Mouse (Mus musculus): ENCODE data around the gene Bola1.
"Not testable (repeated sequence)": the region's sequence is repeated elsewhere in the genome, so short reads cannot be mapped to it uniquely, and the experiment has no call there.

Gene Bola1

DNA sequence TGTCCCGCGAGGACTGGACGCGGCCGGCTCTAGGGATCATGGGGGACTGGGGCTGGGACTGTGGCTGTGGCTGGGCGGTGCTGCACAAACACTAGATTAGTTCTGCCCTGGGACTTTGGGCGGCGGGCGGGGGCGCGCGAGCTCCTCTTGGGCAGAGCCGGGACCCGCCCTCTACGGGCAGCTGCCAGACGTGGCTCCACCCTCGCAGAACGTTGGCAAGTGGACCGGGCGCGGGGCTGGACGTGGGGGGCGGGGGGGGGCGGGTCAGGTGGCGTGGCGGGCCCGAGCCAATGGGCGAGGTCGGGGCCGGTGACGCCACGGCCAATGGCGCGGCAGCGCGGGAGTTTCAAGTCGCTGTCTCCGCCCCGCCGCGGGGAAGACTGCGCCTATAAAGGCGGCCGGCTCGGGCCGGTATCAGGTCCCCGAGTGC lies 26.9 kb upstream of the Bola1 start, which contains the start of gene Hist2h3c1:
Gene Hist2h3c1 (plus strand): TSS at position 259 of the 430 bp plus-strand sequence.
- DNase-seq: peak in 1 of 2 experiments; percentile 56

DNA sequence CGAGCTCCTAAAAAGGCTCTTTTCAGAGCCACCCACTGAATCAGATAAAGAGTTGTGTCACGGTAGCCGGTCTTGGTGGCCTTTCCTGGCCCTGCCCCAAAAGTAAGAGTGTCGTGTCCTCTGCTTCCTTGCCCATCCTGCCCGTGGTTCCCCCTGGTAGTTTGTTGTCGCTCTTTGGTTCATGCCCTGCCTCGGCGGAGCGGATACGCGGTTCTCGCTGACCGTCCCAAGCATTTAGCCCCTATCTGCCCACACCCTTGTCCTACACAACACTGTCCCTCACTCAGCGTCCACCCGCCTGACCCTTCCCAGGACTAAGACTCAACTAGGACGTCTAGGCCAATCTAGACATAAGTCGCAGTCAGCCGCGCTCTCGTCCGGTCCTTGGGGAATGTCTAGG lies 26.5 kb upstream of the Bola1 start:
- DNase-seq: not testable (repeated sequence)

DNA sequence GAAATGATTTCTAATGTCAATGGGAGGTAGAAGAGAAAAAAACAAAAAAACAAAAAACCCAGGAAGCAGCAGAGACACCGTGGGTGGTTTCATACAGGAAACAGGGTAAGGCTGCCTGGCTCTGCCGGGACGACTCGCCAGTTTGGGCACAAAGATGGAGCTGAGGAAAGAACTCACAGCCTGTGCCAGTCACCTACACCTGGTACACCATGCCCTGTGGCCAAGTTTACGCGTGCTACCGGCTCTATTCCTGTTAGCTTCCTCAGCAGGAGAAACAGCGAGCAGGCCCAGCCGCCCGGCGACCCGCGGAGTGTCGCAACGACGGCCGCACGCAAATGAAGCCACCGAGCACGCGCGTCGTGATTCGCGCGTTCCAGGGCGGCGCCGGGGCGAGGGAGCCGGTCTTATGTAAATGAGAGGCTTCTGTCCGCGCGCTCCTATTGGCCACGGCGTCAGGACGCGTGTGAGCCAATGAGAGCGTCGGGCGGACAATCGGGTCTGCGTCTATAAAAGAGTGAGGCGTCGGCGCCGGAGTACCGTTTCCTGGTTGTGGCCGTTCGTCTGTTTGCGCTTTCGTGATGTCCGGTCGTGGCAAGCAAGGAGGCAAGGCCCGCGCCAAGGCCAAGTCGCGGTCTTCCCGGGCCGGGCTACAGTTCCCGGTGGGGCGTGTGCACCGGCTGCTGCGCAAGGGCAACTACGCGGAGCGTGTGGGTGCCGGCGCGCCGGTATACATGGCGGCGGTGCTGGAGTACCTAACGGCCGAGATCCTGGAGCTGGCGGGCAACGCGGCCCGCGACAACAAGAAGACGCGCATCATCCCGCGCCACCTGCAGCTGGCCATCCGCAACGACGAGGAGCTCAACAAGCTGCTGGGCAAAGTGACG lies 25.7 kb upstream of the Bola1 start, which contains the start of gene Hist2h2aa1:
Gene Hist2h2aa1 (plus strand): TSS at position 495 of the 884 bp plus-strand sequence.
- peak; percentile 90 to 94 for DNase-seq

DNA sequence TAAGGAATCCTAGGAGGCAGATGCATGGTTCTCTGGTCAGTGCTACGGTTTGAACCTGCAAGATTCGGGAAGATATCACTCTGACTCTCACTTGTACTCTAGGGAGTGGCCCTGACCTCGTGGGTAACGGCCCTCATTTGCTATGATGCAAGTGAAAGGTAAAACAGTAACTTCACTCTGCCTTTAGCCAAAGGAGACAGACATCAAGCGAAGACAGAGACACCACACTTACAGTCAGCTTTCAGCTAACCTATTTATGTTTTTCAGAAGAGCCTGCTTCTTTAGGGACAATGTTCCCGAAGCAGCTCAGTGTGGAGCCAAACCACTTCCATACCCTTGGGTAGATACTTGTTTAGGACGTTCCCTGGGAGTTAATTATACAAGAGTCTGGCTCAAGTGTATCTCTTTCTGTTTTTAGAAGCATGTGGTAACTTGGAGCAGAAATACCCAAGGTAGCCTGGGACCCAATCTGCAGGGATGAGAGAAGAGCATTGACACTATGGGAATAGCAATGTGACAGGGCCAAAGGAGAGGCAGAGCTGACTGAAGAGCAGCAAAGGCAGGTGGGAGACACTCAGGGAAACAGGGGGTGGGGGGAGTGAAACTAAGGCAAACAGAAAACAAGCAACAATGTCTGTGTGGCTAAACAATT lies 24.5 kb upstream of the Bola1 start:
- no peak for DNase-seq

DNA sequence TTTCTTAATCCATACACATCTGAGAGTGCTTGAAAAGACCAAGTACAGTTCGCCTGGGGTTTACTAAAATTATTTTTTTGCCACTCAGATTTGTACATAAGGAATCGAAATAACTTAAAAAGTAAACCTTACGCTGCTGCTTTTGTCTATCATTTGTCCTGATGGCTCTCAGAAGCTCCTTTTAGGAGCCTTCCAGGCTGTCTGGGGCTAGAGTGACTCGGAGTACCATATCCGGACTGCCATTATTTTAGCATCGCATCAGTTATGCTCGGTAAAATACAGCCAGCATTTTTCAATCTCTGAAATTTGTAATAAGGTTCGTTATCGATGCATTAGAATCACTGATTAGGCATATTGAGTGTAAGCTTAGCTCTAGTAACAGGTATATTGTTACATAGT lies 21.3 kb upstream of the Bola1 start:
- no peak for DNase-seq

DNA sequence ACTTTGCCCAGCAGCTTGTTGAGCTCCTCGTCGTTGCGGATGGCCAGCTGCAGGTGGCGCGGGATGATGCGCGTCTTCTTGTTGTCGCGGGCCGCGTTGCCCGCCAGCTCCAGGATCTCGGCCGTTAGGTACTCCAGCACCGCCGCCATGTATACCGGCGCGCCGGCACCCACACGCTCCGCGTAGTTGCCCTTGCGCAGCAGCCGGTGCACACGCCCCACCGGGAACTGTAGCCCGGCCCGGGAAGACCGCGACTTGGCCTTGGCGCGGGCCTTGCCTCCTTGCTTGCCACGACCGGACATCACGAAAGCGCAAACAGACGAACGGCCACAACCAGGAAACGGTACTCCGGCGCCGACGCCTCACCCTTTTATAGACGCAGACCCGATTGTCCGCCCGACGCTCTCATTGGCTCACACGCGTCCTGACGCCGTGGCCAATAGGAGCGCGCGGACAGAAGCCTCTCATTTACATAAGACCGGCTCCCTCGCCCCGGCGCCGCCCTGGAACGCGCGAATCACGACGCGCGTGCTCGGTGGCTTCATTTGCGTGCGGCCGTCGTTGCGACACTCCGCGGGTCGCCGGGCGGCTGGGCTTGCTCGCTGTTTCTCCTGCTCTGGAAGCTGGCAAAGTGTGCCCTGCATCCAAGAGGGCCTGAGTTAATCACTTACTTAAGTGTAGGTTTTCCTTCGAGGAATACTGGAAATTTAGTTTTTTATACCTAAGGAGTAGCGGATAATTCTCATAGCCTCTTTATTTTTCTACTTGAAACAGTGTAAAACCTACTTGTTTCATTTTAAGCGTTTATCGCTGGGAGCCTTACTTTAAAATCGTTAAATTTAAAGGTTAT lies 20.7 kb upstream of the Bola1 start, which contains the start of gene Hist2h2aa2:
Gene Hist2h2aa2 (minus strand): TSS at position 328 of the 850 bp plus-strand sequence.
- peak; percentile 97 to 98 for DNase-seq

DNA sequence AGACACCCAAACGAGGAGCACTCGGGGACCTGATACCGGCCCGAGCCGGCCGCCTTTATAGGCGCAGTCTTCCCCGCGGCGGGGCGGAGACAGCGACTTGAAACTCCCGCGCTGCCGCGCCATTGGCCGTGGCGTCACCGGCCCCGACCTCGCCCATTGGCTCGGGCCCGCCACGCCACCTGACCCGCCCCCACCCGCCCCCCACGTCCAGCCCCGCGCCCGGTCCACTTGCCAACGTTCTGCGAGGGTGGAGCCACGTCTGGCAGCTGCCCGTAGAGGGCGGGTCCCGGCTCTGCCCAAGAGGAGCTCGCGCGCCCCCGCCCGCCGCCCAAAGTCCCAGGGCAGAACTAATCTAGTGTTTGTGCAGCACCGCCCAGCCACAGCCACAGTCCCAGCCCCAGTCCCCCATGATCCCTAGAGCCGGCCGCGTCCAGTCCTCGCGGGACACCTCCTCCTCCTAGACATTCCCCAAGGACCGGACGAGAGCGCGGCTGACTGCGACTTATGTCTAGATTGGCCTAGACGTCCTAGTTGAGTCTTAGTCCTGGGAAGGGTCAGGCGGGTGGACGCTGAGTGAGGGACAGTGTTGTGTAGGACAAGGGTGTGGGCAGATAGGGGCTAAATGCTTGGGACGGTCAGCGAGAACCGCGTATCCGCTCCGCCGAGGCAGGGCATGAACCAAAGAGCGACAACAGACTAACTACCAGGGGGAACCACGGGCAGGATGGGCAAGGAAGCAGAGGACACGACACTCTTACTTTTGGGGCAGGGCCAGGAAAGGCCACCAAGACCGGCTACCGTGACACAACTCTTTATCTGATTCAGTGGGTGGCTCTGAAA lies 19.7 kb upstream of the Bola1 start, which contains the start of gene Hist2h3c2:
Gene Hist2h3c2 (minus strand): TSS at position 174 of the 840 bp plus-strand sequence.
- peak; percentile 60 to 87 for DNase-seq

DNA sequence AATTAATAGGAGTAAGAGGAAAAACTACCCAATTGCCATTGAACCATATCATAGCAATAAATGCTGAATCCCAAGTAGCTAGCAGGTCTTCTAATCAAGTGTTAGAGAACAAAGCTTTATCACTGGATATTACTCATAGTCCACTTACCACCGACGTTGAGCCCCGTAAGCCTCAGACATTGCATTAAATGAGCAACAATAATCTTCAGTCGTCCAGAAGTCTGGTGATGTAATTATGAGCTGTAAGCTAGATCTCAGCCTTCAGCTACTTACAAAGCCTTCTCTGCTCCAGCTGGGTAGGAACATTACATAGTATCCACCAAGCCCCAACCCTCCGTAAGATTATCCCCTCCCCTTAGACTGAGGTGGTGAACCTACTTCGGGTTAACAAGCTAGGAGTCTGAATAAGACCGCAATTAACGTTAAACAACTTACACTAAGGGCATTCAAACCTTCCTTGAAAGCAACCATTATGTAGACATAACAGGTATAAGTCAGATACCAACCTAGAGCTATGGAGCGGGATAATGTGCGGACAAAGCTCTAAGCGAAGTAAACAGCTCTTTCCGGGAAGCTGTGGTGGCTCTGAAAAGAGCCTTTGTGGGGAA lies 18.5 kb upstream of the Bola1 start:
- no peak for DNase-seq

DNA sequence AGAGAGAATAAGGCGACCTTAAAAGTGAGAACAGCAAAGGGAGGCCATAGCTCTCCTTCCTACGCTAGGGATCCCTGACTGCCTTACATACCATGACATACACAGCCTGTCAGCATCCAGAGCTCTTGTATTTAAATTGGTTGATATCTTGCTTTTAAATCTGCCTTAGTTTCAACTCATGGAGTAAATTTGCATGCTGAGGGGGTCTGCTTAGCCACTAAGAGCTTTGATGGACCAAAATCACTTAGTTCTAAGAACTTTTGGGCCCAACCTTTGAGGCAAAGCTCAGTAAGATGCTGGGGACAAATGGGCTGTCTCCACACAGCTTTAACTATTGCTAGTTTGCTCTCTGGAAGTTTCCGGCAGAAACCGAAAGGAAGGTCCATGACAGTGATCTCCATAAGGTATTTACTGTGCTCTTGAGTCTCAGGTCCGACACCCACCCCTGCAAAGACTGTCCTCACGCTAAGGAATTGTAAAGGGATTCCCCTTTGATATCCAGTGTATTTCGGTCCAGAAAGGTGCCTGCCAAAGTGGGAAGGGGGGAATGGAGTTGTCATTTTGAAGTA lies 17.9 kb upstream of the Bola1 start:
- no peak for DNase-seq

DNA sequence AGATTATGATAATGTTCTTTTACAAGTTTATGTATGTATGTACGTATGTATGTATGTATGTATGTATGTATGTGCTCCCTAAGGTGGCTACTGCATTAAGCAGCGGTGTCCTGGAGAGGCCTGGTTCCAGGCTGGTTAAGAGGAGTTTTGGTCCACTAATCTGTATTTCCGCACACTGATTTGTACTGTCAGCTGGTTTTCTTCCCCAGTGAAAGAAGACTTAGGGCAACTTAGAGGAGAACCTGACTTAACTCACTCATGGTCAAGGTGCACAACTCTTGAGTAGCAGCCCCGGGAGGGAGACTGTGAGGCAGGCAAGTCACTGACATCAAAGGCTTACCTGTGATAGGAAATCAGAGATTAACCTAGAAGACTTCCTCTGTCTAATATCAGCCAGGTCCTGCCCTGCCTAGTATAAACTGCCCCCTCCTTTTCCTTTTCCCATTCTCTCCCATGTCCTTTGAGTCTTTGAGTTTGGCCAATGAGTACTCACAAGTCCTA lies 17.4 kb upstream of the Bola1 start:
- DNase-seq: no peak

DNA sequence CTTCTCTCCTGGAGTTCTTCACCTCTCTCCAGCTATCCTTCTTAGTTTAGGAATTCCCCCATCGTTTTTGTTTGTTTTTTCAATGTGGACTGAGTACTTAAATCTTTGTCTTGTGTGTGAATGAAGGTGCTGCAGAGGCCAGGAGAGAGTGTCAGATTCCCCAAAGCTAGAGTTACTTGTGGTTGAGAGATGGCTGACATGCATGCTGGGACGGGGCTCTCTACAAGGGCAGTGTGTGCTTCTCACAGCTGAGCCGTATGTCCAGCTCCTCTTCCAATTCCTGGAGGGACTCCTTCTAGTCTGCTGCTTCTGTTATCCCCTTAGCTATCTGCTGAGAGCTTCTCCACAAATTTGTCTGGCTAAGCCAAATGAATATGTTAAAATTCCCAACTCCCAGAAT lies 16.3 kb upstream of the Bola1 start:
- no peak for DNase-seq

DNA sequence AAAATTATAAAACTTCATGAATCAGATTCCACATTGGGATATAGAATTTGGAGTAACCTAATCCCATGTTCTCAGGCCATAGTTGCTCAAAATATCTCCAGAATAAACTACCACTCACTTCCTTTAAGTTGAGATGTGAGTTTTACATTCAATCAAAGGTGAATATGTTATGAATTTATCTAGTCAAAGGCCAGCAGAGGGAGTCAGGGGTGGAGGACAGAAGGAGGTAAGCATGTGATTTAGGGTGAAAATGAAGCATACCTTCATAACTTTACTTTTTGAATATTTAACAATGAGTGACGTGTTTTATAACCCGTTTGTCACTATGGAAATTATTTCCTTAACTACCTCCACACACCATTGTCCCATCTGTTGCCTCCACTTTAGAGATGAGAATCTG lies 15.4 kb upstream of the Bola1 start:
- DNase-seq: no peak

DNA sequence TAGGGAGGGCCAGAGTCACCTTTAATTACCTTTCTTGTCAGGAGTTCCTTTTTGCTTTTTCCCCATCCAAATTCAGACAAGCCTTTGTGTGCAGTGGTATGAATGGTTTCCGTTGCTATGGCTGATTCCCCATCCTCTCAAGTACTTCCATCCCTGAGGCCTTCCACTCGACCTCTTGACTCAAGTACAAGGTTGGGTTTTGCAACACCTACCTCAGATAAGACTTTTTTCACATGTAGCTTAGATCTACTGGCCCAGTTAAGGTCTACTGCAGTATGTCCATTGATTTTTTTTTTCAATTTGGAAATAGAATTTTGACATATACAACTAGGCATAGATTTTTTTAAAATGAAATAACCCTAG lies 12.2 kb upstream of the Bola1 start:
- no peak for DNase-seq

DNA sequence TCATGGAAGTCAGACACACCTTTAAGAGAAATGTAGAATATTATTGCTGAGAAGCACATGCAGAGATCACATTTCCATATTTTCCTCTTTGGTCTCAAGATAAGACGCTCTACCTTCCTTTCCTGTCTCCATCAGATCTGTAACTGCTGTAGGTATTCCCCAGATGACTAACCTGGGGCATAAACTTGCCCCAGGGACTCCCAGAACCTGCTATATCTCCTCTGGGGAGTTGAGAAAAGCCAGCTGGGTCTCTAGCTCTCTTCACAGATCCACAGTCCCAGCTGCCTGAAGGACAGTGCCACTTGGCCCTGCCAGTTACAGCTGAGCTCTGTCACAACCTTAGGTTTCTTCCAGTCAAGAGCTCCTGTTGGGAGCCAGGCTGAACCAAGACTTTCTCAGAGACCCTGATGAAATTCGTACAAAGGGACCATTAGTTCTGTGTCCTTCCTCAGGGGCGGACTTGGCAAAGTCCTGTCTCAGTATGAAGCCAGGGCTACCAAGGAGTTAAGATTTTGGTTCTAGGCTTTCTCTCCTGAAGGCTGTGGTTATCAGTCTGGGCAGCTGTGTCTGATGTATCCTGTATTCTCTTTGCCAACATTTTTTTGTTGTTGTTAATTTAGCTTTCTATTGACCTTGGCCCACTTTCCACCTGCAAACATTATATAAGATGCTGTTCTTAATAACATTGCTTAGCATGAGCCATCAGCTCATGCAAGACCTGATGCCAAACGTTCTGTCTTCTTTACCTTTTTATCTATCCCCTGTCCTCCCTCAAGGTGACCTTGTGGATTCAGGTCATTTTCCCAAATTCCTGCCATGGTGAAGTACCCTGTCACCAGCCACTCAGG lies 11.6 kb upstream of the Bola1 start:
- no peak for DNase-seq

DNA sequence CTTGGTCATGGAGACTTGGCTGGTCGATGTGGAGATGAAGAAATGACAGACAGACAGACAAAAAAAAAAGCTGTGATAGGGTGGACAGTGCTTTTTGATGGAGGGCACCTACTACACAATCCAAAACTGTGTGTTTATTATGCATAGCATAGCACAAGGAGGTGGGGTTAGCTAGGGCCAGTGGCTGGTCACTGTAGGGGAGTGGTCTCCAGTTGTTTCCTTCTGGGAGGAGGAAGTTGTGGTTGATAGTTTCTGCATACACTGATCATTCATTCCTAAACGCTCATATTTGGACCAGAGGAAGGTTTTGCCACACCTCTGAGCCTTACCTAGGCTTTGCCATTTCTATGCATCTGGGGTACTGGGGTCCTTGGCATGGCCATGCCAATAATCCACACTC lies 10.9 kb upstream of the Bola1 start:
- no peak for DNase-seq

DNA sequence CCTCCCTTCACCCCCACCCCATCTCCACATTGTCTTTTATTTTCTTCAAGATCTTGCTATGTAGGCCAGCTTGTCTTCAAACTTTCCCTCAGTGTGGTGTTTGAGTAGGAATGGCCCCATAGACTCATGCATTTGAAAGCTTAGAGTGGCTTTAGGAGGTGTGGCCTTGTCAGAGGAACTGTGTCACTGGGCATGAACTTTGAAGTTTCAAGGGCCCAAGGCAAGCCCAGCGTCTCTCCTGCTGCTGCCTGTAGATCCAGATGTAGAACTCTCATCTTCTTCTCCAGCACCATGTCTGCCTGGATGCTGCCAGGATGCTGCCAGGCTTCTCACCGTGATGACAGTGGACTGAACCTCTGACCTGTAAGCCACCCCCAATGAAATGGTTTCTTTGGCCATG lies 9.3 kb upstream of the Bola1 start:
- no peak for DNase-seq

DNA sequence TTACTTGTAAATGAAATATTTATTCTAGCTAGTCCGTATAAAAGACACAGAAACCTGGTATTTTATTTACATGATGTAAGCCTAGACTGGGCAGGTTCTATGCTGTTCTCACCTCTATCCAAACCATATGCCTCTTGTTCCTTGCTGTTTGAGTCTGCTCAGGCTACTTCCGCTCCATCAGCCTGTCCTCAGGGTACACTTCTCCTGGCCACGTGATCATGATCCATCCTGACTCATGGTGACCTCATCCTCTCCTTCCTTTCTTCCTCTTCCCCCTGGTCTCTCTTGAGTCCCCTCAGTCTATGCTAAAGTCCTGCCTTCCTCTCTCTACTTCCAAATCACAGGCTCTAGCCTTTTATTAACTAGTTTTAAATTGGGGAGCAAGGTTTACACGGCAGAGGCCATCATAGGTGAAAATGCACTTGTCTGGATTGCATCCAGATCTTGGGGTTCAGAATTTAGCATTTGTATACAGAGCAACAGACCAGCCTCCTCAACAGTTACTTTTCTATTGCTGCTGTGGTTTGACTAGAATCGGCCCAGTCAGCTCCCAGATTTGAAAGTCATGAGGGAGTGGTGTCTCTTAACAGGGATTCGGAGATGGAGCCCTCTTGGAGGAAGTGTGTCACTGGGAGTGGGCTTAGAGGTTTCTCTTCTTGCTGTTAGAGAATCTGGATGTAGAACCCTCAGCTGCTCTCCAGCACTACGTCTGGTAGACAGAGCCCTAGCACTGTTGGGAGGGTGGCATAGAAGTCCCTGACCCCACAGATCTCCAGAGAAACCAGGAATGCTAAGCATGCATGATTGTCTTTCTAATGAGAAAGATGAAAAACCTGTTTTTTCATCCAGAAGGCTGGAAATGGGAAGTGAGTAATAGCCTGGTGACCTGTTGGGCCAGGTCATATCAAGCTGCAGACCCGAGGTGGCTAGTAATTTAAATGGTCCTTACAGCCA lies 7.5 kb upstream of the Bola1 start:
- no peak for DNase-seq

DNA sequence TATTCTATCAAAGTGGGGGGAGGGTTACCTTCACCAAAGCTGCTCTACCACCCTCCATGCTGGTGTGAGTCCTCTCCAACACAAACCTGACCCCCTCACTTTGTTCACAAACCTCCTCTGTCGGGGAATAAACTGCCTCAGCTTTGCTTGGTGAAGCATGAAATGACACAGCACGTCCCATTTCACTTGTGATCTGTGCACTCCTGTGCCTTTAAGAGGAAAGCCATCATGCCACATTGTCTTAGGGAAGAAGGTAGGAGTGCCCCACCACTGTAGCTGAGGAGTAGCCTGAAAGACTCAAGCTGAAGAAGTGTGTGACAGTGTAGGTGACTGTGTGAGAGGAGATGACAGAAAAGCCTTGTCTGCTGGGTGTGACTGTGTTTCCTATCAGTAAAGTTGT lies 5.9 kb upstream of the Bola1 start:
- DNase-seq: no peak

DNA sequence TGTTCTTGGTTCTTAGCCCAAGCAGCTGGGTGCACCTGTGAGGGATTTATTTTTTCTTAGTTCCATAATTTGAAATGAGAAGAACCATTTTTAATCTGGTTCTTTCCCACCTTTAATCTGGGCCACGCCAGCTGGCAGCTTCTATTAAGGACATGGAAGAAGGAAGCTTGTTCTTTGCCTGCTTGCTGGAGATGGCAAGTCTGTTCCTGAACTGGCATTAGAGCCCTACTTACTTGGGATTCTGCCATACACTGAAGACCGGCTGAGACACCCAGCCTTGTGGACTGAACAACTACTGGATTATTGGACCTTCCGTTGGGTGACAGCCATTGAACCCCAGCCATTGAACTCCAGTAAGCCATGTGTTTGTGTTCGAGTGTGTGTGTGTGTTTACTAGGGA lies 3.3 kb upstream of the Bola1 start:
- no peak for DNase-seq
